Mouse (Mus musculus): ENCODE measurements around the gene Zfand4.

GRCm38 (mm10) chr6:116356948-116357325, 92.9 kb downstream of the Zfand4 start:
- TF ChIP-seq CTCF (IDR thresholded peaks at IDR 0.05) (no peak), EP300 (IDR thresholded peaks at IDR 0.05) (no peak)

Data from lung, postnatal 0 days (tissue).